Mouse (Mus musculus) spleen, postnatal 10 days (tissue): ENCODE results near the gene Cldn34b1.
"Not testable (repeated sequence)": the region's sequence is repeated elsewhere in the genome, so short reads cannot be mapped to it uniquely, and the experiment has no call there.

ENCODE experiments used
- DNase-seq, 2 experiments: peaks; one replicate each; pipeline ENCODE4 v3.0.0; 2021 to 2022; ENCODE audit warnings: low spot score in 2 of 2

Gene Cldn34b1

GRCm38 (mm10) chrX:154890167-154890566 is at the start of gene Cldn34b1:
Gene Cldn34b1, minus strand, starts transcription at chrX:154890267.
- DNase-seq: not testable (repeated sequence)

- not testable (repeated sequence) for DNase-seq
Measured at GRCm38 (mm10) chrX:154935887-154936286, 45.8 kb upstream of the Cldn34b1 start, which contains the start of gene Magea6. Gene Magea6, minus strand, starts transcription at chrX:154935987.
